Mouse (Mus musculus) forebrain, embryonic 16.5 days (tissue): ENCODE measurements at regions not wholly inside any gene's neighbourhood (a gene's known extent, or its start where the extent isn't known, plus 50 kb on each side); places are given as distances from the start of the nearest gene placed in this dataset.

ENCODE experiments used
- ATAC-seq: fragments of 200-750 bp; cut with Nextera tagmentation; 2 replicates; pipeline ENCODE4 v1.8.0; 2017; ENCODE audit warnings: mild to moderate bottlenecking, moderate library complexity
- H3K27ac ChIP-seq: fragments of 300-500 bp; sonication (generic); 2 replicates; pipeline ENCODE4 v1.5.1; 2014; ENCODE audit warnings: low read length, control low read depth
- H3K27me3 ChIP-seq: fragments of 300-500 bp; sonication (generic); replicated peaks from 2 replicates; pipeline ENCODE4 v1.6.1; 2014; ENCODE audit warnings: low read length; ENCODE audit not compliant: control insufficient read depth, insufficient read depth
- H3K36me3 ChIP-seq: fragments of 300-500 bp; sonication (generic); 2 replicates; pipeline ENCODE4 v1.6.1; 2014; ENCODE audit not compliant: control insufficient read depth, insufficient read depth
- H3K4me1 ChIP-seq: fragments of 300-500 bp; sonication (generic); replicated peaks from 2 replicates; pipeline ENCODE4 v1.6.1; 2014; ENCODE audit warnings: low read length; ENCODE audit not compliant: control insufficient read depth, insufficient read depth
- H3K4me2 ChIP-seq: fragments of 300-500 bp; sonication (generic); 2 replicates; pipeline ENCODE4 v1.6.1; 2014; ENCODE audit warnings: mild to moderate bottlenecking, low read length, control low read depth
- H3K4me3 ChIP-seq: fragments of 300-500 bp; sonication (generic); replicated peaks from 2 replicates; pipeline ENCODE4 v1.5.1; 2014; ENCODE audit warnings: mild to moderate bottlenecking, low read length, control low read depth
- H3K9ac ChIP-seq: fragments of 300-500 bp; sonication (generic); replicated peaks from 2 replicates; pipeline ENCODE4 v1.6.1; 2014; ENCODE audit warnings: low read depth, low read length, control low read depth
- H3K9me3 ChIP-seq: fragments of 300-500 bp; sonication (generic); 2 replicates; pipeline ENCODE4 v1.6.1; 2016; ENCODE audit warnings: low read length; ENCODE audit not compliant: control insufficient read depth
- whole genome bisulfite sequencing: fragments of 180-500 bp; shearing (Covaris S2); extraction: QIAGEN DNeasy Blood & Tissue Kit; methylation state at CpG from one replicate; pipeline ENCODE4 v1.1.7; 2014; 5-methylcytosine and 5-hydroxymethylcytosine counted together

DNA sequence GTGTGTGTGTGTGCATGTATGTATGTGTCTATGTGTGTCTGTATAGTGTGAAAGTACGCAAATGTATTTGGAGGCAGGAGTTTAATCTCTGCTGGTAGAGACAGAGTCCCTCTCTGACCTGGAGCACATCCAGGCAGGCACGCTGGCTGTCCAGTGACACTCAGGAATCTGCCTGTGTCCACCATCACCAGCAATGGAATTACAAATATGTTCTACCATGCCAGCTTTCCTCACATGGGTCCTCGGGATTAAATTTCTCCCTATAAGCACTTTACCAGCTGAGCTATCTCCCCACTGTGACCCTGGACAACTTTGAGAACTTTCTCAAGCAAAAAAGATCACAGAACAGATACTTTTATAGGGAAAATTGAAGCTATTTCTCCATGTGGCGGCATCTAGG is 355.3 kb downstream of the Adgrl2 start:
- Histone ChIP-seq H3K9me3 (no peaks in the 10 kb centered on the region), H3K27me3 (no peaks in the 10 kb centered on the region), H3K4me1 (0 out of 2 replicates have a peak, but pooled peaks cover 7% of the 10 kb centered on the region), H3K36me3 (no peaks in the 10 kb centered on the region), H3K9ac (no peak overlapping the region), H3K4me3 (no peak overlapping the region), H3K4me2 (no peak overlapping the region), H3K27ac (no peak overlapping the region)
- no peak for ATAC-seq
- 84% methylated on average over 4 of the region's 4 CpGs for WGBS

GRCm38 (mm10) chr3:148634352-148634751 is 356.0 kb downstream of the Adgrl2 start:
- Histone ChIP-seq H3K36me3 (no peaks in the 10 kb centered on the region), H3K27me3 (no peaks in the 10 kb centered on the region), H3K4me2 (no peak overlapping the region), H3K27ac (no peak overlapping the region), H3K9ac (no peak overlapping the region), H3K4me1 (0 out of 2 replicates have a peak, but pooled peaks cover 7% of the 10 kb centered on the region), H3K4me3 (no peak overlapping the region), H3K9me3 (no peaks in the 10 kb centered on the region)
- 71% methylated on average over 3 of the region's 3 CpGs for WGBS
- no peak for ATAC-seq

GRCm38 (mm10) chr3:148633291-148633690 is 357.1 kb downstream of the Adgrl2 start:
- no peak overlapping the region for H3K9ac ChIP-seq
- H3K4me1 ChIP-seq = 0 out of 2 replicates have a peak, but pooled peaks cover 7% of the 10 kb centered on the region
- H3K27me3 ChIP-seq = no peaks in the 10 kb centered on the region
- H3K36me3 ChIP-seq = no peaks in the 10 kb centered on the region
- H3K27ac ChIP-seq = no peak overlapping the region
- no peak for ATAC-seq
- no peak overlapping the region for H3K4me2 ChIP-seq
- 97% methylated on average over 6 of the region's 6 CpGs for WGBS
- no peak overlapping the region for H3K4me3 ChIP-seq
- no peaks in the 10 kb centered on the region for H3K9me3 ChIP-seq

- no peaks in the 10 kb centered on the region for H3K9me3 ChIP-seq
- H3K27me3 ChIP-seq = no peaks in the 10 kb centered on the region
- no peak overlapping the region for H3K4me3 ChIP-seq
- H3K36me3 ChIP-seq = no peaks in the 10 kb centered on the region
- 0 out of 2 replicates have a peak, but pooled peaks cover 7% of the 10 kb centered on the region for H3K4me1 ChIP-seq
- no peak overlapping the region for H3K9ac ChIP-seq
- no peak overlapping the region for H3K27ac ChIP-seq
- no peak overlapping the region for H3K4me2 ChIP-seq
- no peak for ATAC-seq
- 84% methylated on average over 2 of the region's 2 CpGs for WGBS
Measured at GRCm38 (mm10) chr3:148632449-148632848, 357.9 kb downstream of the Adgrl2 start.

DNA sequence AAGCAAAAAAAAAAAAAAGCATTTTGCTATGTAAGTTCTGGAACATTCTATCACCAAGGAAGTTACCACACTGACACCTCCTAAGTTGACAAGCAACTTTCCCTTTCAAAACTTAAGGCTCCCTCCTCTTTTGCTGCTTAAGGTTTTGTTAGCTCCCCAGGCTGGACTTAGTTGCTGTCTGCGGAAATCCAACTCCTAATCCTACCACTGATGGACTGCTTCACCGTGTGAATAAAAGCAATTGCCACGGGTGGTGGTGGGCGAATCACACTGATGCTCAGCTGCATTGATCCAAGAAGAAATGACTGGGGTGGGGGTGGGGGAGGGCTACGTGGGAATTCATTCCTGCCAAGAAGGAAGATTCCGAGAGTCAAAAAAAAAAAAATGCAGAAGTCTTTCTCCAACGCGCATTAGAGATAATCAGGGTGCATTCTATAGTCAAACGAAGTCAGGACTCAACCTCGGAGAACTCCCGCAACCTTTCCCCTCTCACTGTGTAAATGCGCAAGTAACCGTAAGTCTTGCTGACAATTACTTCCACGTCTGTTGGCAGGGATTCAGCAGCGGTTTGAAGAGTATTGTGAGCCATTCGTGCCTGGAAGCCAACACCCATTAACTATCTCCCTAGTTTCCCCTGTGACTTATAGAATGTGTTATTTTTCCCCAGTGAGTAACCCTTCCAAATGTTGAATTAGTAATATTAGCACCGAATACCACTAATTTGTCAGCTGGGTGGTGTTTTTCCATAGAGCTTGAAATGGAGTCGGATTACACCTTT is 358.8 kb downstream of the Adgrl2 start:
- Histone ChIP-seq H3K36me3 (no peaks in the 10 kb centered on the region), H3K9me3 (no peaks in the 10 kb centered on the region), H3K4me3 (no peak overlapping the region), H3K4me1 (0 out of 2 replicates have a peak, but pooled peaks cover 7% of the 10 kb centered on the region), H3K9ac (no peak overlapping the region), H3K27ac (no peak overlapping the region), H3K27me3 (no peaks in the 10 kb centered on the region), H3K4me2 (peak overlapping the region; percentile 13; the same call in 1 of the 2 replicates)
- no peak for ATAC-seq
- WGBS = 35% methylated on average over 18 of the region's 18 CpGs

DNA sequence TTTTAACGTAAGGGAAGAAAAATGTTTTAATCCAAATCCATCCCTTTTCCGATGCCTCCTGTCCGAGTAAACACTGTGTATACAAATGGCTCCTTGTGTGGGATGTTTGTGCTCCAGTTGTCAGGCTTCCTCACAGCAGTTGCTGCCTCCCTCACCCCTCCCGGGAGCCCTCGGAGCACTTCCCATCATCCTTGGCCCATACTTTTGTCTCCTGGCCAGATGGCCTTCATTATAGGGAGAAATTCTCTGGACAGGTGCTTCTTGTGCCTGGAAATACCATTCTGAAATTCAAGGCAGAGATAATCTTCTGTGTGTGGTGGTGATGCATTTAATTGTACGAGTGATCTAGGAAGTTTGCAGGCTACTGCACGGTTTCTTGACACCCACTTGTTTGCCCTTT is 359.5 kb downstream of the Adgrl2 start:
- Histone ChIP-seq H3K9ac (no peak overlapping the region), H3K27me3 (no peaks in the 10 kb centered on the region), H3K4me2 (no peak overlapping the region), H3K4me1 (0 out of 2 replicates have a peak, but pooled peaks cover 7% of the 10 kb centered on the region), H3K9me3 (no peaks in the 10 kb centered on the region), H3K36me3 (no peaks in the 10 kb centered on the region), H3K27ac (no peak overlapping the region), H3K4me3 (no peak overlapping the region)
- WGBS = 75% methylated on average over 7 of the region's 7 CpGs
- ATAC-seq = no peak

GRCm38 (mm10) chr3:148614971-148615671 is 375.2 kb downstream of the Adgrl2 start:
- Histone ChIP-seq H3K27ac (no peak overlapping the region), H3K27me3 (no peaks in the 10 kb centered on the region), H3K9ac (no peak overlapping the region), H3K4me2 (no peak overlapping the region), H3K36me3 (no peaks in the 10 kb centered on the region), H3K9me3 (peaks cover 3% of the 10 kb centered on the region), H3K4me3 (no peak overlapping the region), H3K4me1 (no peaks in the 10 kb centered on the region)
- ATAC-seq = no peak
- WGBS = 49% methylated on average over 9 of the region's 9 CpGs

GRCm38 (mm10) chr3:148613443-148613842 is 376.9 kb downstream of the Adgrl2 start:
- no peaks in the 10 kb centered on the region for H3K27me3 ChIP-seq
- no peaks in the 10 kb centered on the region for H3K36me3 ChIP-seq
- WGBS = 32% methylated on average over 3 of the region's 3 CpGs
- H3K4me2 ChIP-seq = no peak overlapping the region
- H3K9me3 ChIP-seq = peaks cover 3% of the 10 kb centered on the region
- no peaks in the 10 kb centered on the region for H3K4me1 ChIP-seq
- ATAC-seq = peak; percentile 55; the same call in 1 of the 2 replicates
- H3K9ac ChIP-seq = no peak overlapping the region
- no peak overlapping the region for H3K27ac ChIP-seq
- no peak overlapping the region for H3K4me3 ChIP-seq

- WGBS = 86% methylated on average over 6 of the region's 6 CpGs
- no peak for ATAC-seq
- no peak overlapping the region for H3K4me2 ChIP-seq
- no peaks in the 10 kb centered on the region for H3K9me3 ChIP-seq
- H3K4me3 ChIP-seq = no peak overlapping the region
- H3K36me3 ChIP-seq = no peaks in the 10 kb centered on the region
- H3K27ac ChIP-seq = no peak overlapping the region
- H3K4me1 ChIP-seq = no peaks in the 10 kb centered on the region
- no peaks in the 10 kb centered on the region for H3K27me3 ChIP-seq
- no peak overlapping the region for H3K9ac ChIP-seq
Measured at GRCm38 (mm10) chr3:148603276-148603675, 387.1 kb downstream of the Adgrl2 start.
